Mouse (Mus musculus): ENCODE measurements around the gene Papola. TPM values are rescaled to one million over a fixed set of nuclear protein-coding genes. Genes with fewer than 3 reads are reported as not detected.

Papola gene
- polyA plus RNA-seq, 1 experiment: 144 TPM

DNA sequence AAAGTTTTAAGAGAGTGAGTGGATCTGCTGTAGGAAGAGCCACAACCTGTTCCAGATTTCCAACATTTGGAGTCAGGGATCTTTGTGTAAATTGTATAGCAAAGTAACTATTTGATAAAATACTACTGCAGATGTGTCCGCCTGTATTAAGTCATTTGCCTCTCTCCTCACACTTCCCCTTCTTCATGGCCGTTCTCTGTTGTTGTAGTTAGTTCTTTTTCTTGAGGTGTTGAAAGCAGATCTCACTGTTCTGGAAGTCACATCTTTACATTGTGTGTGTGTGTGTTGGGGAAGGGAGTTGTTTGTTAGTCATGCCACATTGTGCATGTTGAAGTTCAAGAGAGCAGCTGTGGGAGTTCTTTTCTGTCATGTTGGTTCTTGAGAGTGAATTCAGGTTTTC, 10.4 kb downstream of the Papola start:
- H3K27ac ChIP-seq (ENCODE audit: insufficient read depth, low read depth, low read length): no peak overlapping the region
- TF ChIP-seq POLR2A (IDR thresholded peaks at IDR 0.05; ENCODE audit: borderline replicate concordance, low read depth, low read length): no peak
- no peak for TF ChIP-seq CTCF (IDR thresholded peaks at IDR 0.05; ENCODE audit: low read depth, low read length)
- H3K4me3 ChIP-seq (ENCODE audit: insufficient read depth, low read length): no peak overlapping the region
- peaks cover 34% of the 10 kb centered on the region for H3K4me1 ChIP-seq (ENCODE audit: control insufficient read depth, insufficient read depth, low read length)

DNA sequence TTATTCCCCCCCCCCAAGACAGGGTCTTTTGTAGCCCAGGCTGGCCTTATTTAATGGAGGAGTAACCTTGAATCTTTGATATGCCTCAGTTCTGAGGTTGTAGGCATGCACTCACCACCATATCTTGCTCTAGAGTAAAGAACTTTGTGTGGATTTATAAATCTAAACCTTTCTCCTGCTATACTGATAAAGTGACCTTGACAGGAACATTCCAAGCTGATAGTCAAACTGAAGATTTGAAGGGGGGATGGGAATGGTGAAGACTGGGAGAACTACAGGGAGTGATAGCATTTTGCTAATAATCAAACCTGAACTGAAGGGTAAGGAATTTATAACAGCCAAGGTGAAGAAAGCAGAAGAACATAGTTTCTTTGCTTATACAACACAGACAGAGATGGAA, 13.5 kb downstream of the Papola start:
- H3K4me1 ChIP-seq (ENCODE audit: control insufficient read depth, insufficient read depth, low read length): peaks cover 32% of the 10 kb centered on the region
- TF ChIP-seq POLR2A (IDR thresholded peaks at IDR 0.05; ENCODE audit: borderline replicate concordance, low read depth, low read length): no peak
- no peak for TF ChIP-seq CTCF (IDR thresholded peaks at IDR 0.05; ENCODE audit: low read depth, low read length)
- no peak overlapping the region for H3K4me3 ChIP-seq (ENCODE audit: insufficient read depth, low read length)
- H3K27ac ChIP-seq (ENCODE audit: insufficient read depth, low read depth, low read length): no peak overlapping the region

GRCm38 (mm10) chr12:105805790-105806189, 21.3 kb downstream of the Papola start:
- no peak for TF ChIP-seq POLR2A (IDR thresholded peaks at IDR 0.05; ENCODE audit: borderline replicate concordance, low read depth, low read length)
- TF ChIP-seq CTCF (IDR thresholded peaks at IDR 0.05; ENCODE audit: low read depth, low read length): no peak
- Histone ChIP-seq H3K27ac (ENCODE audit: insufficient read depth, low read depth, low read length) (no peak overlapping the region), H3K4me1 (ENCODE audit: control insufficient read depth, insufficient read depth, low read length) (peaks cover 16% of the 10 kb centered on the region), H3K4me3 (ENCODE audit: insufficient read depth, low read length) (no peak overlapping the region)

- H3K4me1 ChIP-seq (ENCODE audit: control insufficient read depth, insufficient read depth, low read length): peaks cover 16% of the 10 kb centered on the region
Measured at GRCm38 (mm10) chr12:105806205-105806604, 21.7 kb downstream of the Papola start.

DNA sequence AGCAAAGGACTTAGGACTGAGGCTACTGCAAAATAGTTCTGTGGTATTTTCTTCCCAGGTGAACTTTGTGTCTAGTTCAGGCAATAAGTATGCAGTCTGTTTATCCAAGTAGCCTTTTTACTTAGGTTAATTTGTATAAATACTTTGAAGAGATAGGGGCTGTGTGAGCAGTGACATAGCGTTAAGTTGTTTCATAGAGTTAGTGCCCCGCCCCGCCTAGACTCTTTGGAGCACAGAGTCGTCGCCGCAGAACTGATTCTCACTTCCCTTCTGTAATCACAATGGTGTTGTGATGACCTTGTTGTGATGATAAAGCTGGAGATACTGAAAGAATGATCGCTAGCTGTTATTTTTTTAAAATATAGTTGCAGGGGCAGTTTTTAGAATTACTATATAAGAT, 22.9 kb downstream of the Papola start:
- Histone ChIP-seq H3K4me1 (ENCODE audit: control insufficient read depth, insufficient read depth, low read length) (peaks cover 12% of the 10 kb centered on the region), H3K27ac (ENCODE audit: insufficient read depth, low read depth, low read length) (no peak overlapping the region), H3K4me3 (ENCODE audit: insufficient read depth, low read length) (no peak overlapping the region)
- TF ChIP-seq POLR2A (IDR thresholded peaks at IDR 0.05; ENCODE audit: borderline replicate concordance, low read depth, low read length) (no peak), CTCF (IDR thresholded peaks at IDR 0.05; ENCODE audit: low read depth, low read length) (no peak)

More at GRCm38 (mm10) chr12:105806205-105806604, 21.7 kb downstream of the Papola start:
- no peak overlapping the region for H3K4me3 ChIP-seq (ENCODE audit: insufficient read depth, low read length)
- TF ChIP-seq POLR2A (IDR thresholded peaks at IDR 0.05; ENCODE audit: borderline replicate concordance, low read depth, low read length) (no peak), CTCF (IDR thresholded peaks at IDR 0.05; ENCODE audit: low read depth, low read length) (no peak)
- H3K27ac ChIP-seq (ENCODE audit: insufficient read depth, low read depth, low read length): no peak overlapping the region

DNA sequence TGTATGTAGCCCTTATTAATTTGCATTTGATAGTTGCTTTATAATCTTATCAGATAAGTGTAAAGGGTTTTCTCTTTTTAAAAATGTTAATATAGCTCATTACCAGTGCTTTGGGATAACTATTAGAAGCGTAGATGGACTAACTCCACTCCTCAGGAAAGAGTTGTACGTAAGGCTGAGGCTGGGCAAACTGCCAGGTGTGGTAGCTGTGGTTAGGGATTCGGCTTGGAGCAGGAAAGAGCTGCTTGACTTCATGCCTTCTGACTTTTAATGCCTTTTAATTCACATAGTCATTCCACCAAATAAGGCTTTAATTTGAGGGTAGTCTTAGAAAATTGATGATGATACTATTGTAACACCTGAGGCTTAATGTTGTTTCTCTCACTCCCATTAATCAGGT, 24.5 kb downstream of the Papola start:
- no peak for TF ChIP-seq POLR2A (IDR thresholded peaks at IDR 0.05; ENCODE audit: borderline replicate concordance, low read depth, low read length)
- no peak for TF ChIP-seq CTCF (IDR thresholded peaks at IDR 0.05; ENCODE audit: low read depth, low read length)
- H3K4me1 ChIP-seq (ENCODE audit: control insufficient read depth, insufficient read depth, low read length): peaks cover 7% of the 10 kb centered on the region
- no peak overlapping the region for H3K27ac ChIP-seq (ENCODE audit: insufficient read depth, low read depth, low read length)
- no peak overlapping the region for H3K4me3 ChIP-seq (ENCODE audit: insufficient read depth, low read length)

- Histone ChIP-seq H3K27ac (ENCODE audit: insufficient read depth, low read depth, low read length) (no peak overlapping the region), H3K4me1 (ENCODE audit: control insufficient read depth, insufficient read depth, low read length) (peaks cover 2% of the 10 kb centered on the region; the same call in 1 of the 2 replicates), H3K4me3 (ENCODE audit: insufficient read depth, low read length) (no peak overlapping the region)
- TF ChIP-seq CTCF (IDR thresholded peaks at IDR 0.05; ENCODE audit: low read depth, low read length) (no peak), POLR2A (IDR thresholded peaks at IDR 0.05; ENCODE audit: borderline replicate concordance, low read depth, low read length) (no peak)
Measured at GRCm38 (mm10) chr12:105810608-105811007, 26.1 kb downstream of the Papola start.

GRCm38 (mm10) chr12:105813957-105814356, 29.5 kb downstream of the Papola start:
- Histone ChIP-seq H3K4me3 (ENCODE audit: insufficient read depth, low read length) (no peak overlapping the region), H3K4me1 (ENCODE audit: control insufficient read depth, insufficient read depth, low read length) (peaks cover 1% of the 10 kb centered on the region; the same call in 1 of the 2 replicates), H3K27ac (ENCODE audit: insufficient read depth, low read depth, low read length) (no peak overlapping the region)
- no peak for TF ChIP-seq CTCF (IDR thresholded peaks at IDR 0.05; ENCODE audit: low read depth, low read length)
- no peak for TF ChIP-seq POLR2A (IDR thresholded peaks at IDR 0.05; ENCODE audit: borderline replicate concordance, low read depth, low read length)

GRCm38 (mm10) chr12:105823472-105823871, 39.0 kb downstream of the Papola start:
- peak overlapping the region; percentile 48 for H3K27ac ChIP-seq (ENCODE audit: insufficient read depth, low read depth, low read length)
- H3K4me3 ChIP-seq (ENCODE audit: insufficient read depth, low read length): no peak overlapping the region
- TF ChIP-seq POLR2A (IDR thresholded peaks at IDR 0.05; ENCODE audit: borderline replicate concordance, low read depth, low read length) (no peak), CTCF (IDR thresholded peaks at IDR 0.05; ENCODE audit: low read depth, low read length) (no peak)
- H3K4me1 ChIP-seq (ENCODE audit: control insufficient read depth, insufficient read depth, low read length): peaks cover 27% of the 10 kb centered on the region

DNA sequence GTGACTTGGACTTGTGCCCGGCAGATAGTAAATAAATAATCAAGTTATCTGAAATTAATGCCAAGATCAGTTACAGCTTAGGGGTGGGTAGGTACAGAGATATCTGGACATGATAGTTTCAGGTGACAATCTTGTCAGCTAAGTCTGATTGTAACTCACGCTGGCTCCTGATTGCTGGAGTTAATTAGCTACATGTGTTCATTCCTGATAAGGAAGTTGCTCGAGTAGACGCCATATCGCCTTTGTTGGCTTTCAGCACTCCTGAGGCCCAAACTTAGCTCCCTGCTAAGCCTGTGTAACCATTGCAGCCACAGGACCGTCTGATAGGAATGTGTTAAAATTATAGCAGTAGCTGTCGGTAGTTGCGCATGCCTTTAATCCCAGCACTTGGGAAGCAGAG, 40.2 kb downstream of the Papola start:
- no peak overlapping the region for H3K27ac ChIP-seq (ENCODE audit: insufficient read depth, low read depth, low read length)
- TF ChIP-seq POLR2A (IDR thresholded peaks at IDR 0.05; ENCODE audit: borderline replicate concordance, low read depth, low read length): no peak
- no peak for TF ChIP-seq CTCF (IDR thresholded peaks at IDR 0.05; ENCODE audit: low read depth, low read length)
- H3K4me3 ChIP-seq (ENCODE audit: insufficient read depth, low read length): no peak overlapping the region
- H3K4me1 ChIP-seq (ENCODE audit: control insufficient read depth, insufficient read depth, low read length): peaks cover 27% of the 10 kb centered on the region

GRCm38 (mm10) chr12:105825266-105825665, 40.8 kb downstream of the Papola start:
- TF ChIP-seq CTCF (IDR thresholded peaks at IDR 0.05; ENCODE audit: low read depth, low read length): no peak
- TF ChIP-seq POLR2A (IDR thresholded peaks at IDR 0.05; ENCODE audit: borderline replicate concordance, low read depth, low read length): no peak
- H3K4me1 ChIP-seq (ENCODE audit: control insufficient read depth, insufficient read depth, low read length): peaks cover 29% of the 10 kb centered on the region
- H3K4me3 ChIP-seq (ENCODE audit: insufficient read depth, low read length): no peak overlapping the region
- no peak overlapping the region for H3K27ac ChIP-seq (ENCODE audit: insufficient read depth, low read depth, low read length)
